Mouse (Mus musculus): ENCODE measurements around the gene Fbf1.
"Not testable (repeated sequence)": the region's sequence is repeated elsewhere in the genome, so short reads cannot be mapped to it uniquely, and the experiment has no call there.

The Fbf1 gene

GRCm38 (mm10) chr11:116107777-116108285 lies 60.1 kb downstream of the Fbf1 start:
- DNase-seq (ENCODE audit: low spot score), result no peak

GRCm38 (mm10) chr11:116106963-116107776 lies 60.8 kb downstream of the Fbf1 start:
- DNase-seq (ENCODE audit: low spot score), result no peak

DNA sequence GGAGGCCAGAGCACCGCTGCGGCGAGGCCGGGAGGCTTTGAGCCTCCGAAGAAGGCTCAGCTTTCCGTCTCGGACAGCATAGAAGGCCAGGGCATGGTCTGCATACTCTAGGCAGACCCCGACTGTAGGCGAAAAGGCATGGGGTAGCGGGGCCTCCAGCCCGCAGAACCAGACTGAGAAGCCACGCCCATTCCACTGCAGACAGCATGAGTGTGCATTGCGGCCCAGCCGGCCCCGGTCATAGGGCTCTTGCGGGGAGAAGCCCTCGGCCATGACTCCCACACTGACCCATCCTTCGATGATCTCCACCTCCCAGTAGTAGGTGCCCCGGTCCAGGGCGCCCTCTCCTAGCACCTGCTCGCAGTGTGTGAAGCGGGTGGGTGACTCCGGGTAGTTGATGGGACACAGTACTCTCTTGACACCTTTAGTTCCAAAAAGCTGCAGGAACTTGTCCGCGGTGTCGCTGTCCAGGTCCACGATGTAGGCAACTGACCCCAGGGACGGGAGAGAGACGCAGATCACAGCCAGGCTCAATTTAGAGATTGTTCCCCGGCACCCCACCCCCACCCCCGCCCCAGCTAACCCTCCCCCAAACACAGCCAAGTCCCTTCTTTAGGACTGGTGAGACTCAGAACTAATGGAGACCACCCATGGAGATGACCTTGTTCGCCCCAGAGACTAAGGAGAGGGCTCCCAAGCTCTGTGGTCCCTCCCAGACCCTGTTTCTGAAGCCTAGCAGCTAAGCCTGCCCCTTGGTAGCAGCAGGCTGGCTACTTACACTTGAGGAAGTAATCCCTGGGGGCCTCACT lies 61.6 kb downstream of the Fbf1 start:
- no peak for DNase-seq (ENCODE audit: low spot score)

- DNase-seq (ENCODE audit: low spot score), result no peak
These were observed 62.9 kb downstream of the Fbf1 start for GRCm38 (mm10) chr11:116105065-116105464.

- DNase-seq (ENCODE audit: low spot score), result peak; percentile 69
These were observed 63.8 kb downstream of the Fbf1 start for GRCm38 (mm10) chr11:116104006-116104646.

- no peak for DNase-seq (ENCODE audit: low spot score)
These were observed 64.4 kb downstream of the Fbf1 start for GRCm38 (mm10) chr11:116103572-116103971.

GRCm38 (mm10) chr11:116102472-116102871 lies 65.5 kb downstream of the Fbf1 start:
- DNase-seq (ENCODE audit: low spot score), result no peak

DNA sequence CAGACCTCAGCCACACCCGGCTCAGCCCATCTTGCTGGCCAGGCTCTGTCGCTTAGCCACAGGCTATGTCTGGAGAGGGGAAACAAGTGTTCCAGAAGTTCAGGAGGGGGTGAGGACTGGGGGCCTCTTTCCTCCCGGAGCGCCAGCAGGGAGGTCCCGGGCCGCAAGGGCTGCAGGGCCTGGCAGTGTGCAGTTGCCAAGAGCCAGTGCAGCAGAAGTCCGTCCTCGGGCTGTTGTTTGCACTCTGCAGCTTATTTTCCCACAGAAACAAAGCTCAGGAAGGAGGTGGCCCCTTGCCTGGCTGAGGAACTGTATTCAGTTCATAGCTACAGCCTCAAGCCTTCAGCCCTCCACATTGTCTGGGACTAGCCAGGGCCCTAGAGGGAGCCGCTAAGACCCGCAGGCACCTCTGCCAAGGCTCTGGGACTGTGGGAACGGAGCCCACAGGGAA lies 66.0 kb downstream of the Fbf1 start:
- DNase-seq (ENCODE audit: low spot score), result peak; percentile 63

DNA sequence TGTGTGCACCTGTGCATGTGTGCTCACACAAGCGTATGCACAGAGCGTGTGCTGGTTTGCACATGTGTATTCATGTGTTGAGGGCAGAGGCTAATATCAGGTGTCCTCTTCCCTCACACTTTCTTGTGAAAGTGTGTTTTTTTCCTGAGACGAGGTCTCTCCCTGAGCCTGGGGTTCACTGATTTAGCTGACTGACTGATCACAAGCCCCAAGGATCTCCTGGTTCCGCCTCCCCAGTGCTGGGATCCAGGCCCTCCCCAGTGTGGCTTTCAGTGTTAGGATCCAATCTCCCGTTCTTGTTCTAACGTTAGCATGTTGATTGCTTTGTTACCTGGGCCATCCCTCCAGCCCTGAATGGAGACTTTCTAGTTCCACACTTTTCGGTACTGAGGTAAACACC lies 67.1 kb downstream of the Fbf1 start:
- DNase-seq (ENCODE audit: low spot score), result no peak

DNA sequence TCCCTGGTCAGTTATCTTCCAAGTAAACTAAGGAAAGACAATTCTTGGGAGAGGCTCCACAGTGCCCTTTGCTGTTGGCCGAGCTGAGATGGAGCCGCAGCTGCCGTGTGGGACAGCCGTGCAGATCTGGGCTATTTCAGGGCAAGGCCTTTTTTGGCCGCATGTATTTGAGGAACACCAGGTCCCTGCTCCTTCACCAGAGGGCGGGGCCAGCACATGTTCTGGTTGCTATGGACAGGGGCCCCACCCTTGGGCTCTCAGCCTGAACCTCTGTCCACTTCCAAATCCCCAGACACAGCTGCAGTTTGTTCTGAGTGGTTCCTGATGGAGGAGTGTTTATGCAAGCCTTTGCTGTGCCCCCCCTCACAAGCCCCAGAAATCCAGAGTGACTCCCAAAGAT lies 67.6 kb downstream of the Fbf1 start:
- peak; percentile 81 for DNase-seq (ENCODE audit: low spot score)

GRCm38 (mm10) chr11:116099462-116099861 lies 68.5 kb downstream of the Fbf1 start:
- DNase-seq (ENCODE audit: low spot score), result no peak

- no peak for DNase-seq (ENCODE audit: low spot score)
These were observed 69.1 kb downstream of the Fbf1 start for GRCm38 (mm10) chr11:116098711-116099460.

- DNase-seq (ENCODE audit: low spot score), result no peak
These were observed 71.5 kb downstream of the Fbf1 start for GRCm38 (mm10) chr11:116096213-116097108.

DNA sequence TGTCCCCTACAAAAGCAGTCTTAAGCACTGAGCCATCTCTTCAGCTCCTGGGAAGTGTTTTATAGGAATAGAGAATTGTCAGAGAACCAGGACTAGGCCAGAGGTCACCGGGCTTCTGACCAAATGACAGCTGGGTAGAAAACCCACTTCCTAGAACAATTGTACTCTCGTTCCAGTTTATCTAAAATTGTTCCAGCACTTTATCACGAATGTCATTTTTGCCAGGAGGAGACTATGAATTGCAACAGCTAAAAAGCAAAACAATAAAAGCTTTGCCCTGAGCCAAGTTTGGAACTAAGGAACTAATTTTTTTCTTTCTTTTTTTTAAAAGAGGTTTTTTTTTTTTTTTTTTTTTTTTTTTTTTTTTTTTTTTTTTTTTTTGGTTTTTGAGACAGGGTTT lies 72.4 kb downstream of the Fbf1 start:
- DNase-seq (ENCODE audit: low spot score), result peak; percentile 65

- DNase-seq (ENCODE audit: low spot score), result no peak
These were observed 74.0 kb downstream of the Fbf1 start for GRCm38 (mm10) chr11:116093771-116094565.

GRCm38 (mm10) chr11:116092959-116093358 lies 75.0 kb downstream of the Fbf1 start:
- not testable (repeated sequence) for DNase-seq (ENCODE audit: low spot score)
